Comparison of ENCODE assay signal across 8 mouse cellular contexts in genomic region chr15:103552096-103552690, GRCm38 (mm10). TPM values are rescaled to one million over a fixed set of nuclear protein-coding genes. Genes with fewer than 3 reads are reported as not detected.
DNase-seq lines count a peak whose midpoint lies in the region; ATAC-seq and TF ChIP-seq lines count a peak whose summit lies in the region.

No protein-coding gene starts in this region.

- TF ChIP-seq CTCF in heart, adult 2 months (IDR thresholded peaks at IDR 0.05), result peak; percentile 77

- DNase-seq in heart, adult 2 months, result no peak
- DNase-seq in urinary bladder, postnatal 25 days (ENCODE audit: low spot score), result peak; percentile 50
- DNase-seq in urinary bladder, postnatal 10 days (ENCODE audit: low spot score), result no peak
- peak; percentile 55 for DNase-seq in embryo, embryonic 9.5 days (ENCODE audit: extremely low spot score)
- DNase-seq in induced T-regulatory cell, adult 2 months (ENCODE audit: low read depth), result peak; percentile 74
- DNase-seq in lung, postnatal 36 days, result peak; percentile 79
- DNase-seq in yolk sac, embryonic 10.5 days (ENCODE audit: low spot score), result no peak

- H3K27ac ChIP-seq in heart, adult 2 months, result no peak overlapping the region
- H3K27ac ChIP-seq in heart, embryonic 12.5 days (ENCODE audit: poor library complexity, severe bottlenecking), result no peak overlapping the region

- no peaks in the 10 kb centered on the region for H3K9me3 ChIP-seq in heart, embryonic 12.5 days (replicated peaks)

- no peaks in the 10 kb centered on the region for H3K27me3 ChIP-seq in heart, adult 2 months (ENCODE audit: control insufficient read depth, insufficient read depth, low read length)
- no peaks in the 10 kb centered on the region for H3K27me3 ChIP-seq in heart, embryonic 12.5 days (replicated peaks)

- no peak overlapping the region for H3K4me2 ChIP-seq in heart, embryonic 12.5 days

- no peaks in the 10 kb centered on the region for H3K4me1 ChIP-seq in heart, adult 2 months (ENCODE audit: control insufficient read depth, insufficient read depth, low read length)
- H3K4me1 ChIP-seq in heart, embryonic 12.5 days (replicated peaks), result no peaks in the 10 kb centered on the region

- no peak for ATAC-seq in heart, embryonic 12.5 days (ENCODE audit: insufficient number of reproducible peaks, low FRiP score)

- no peaks in the 10 kb centered on the region for H3K36me3 ChIP-seq in heart, adult 2 months (ENCODE audit: control insufficient read depth, insufficient read depth, low read length)
- no peaks in the 10 kb centered on the region for H3K36me3 ChIP-seq in heart, embryonic 12.5 days

- H3K9ac ChIP-seq in heart, adult 2 months (ENCODE audit: low read depth, low read length), result no peak overlapping the region
- H3K9ac ChIP-seq in heart, embryonic 12.5 days, result no peak overlapping the region

- TF ChIP-seq POLR2A in heart, adult 2 months (IDR thresholded peaks at IDR 0.05; ENCODE audit: insufficient read depth, low read depth, low read length), result no peak

- no peaks in the 10 kb centered on the region for H3K79me2 ChIP-seq in heart, adult 2 months (replicated peaks; ENCODE audit: control insufficient read depth, insufficient read depth, low read length)

- no peak overlapping the region for H3K4me3 ChIP-seq in heart, adult 2 months
- H3K4me3 ChIP-seq in heart, embryonic 12.5 days, result no peak overlapping the region

- intact Hi-C loops in heart, adult 2 months (cut with DNase I), result no loop called here

- no peak for TF ChIP-seq EP300 in heart, adult 2 months (IDR thresholded peaks at IDR 0.05; ENCODE audit: insufficient read depth, low read depth, low read length)

- WGBS in heart, adult 2 months, result 52% methylated on average over 3 of the region's 3 CpGs
- 40% methylated on average over 3 of the region's 3 CpGs for WGBS in heart, embryonic 12.5 days

RNA-seq across cellular contexts. Expression of gene Glycam1, which starts 12.7 kb away (rescaled TPM):
- total RNA-seq in heart, adult 2 months (2021), result not detected
- polyA plus RNA-seq in heart, adult 2 months (2012; rRNA removed), result not detected in 2 replicates
- polyA plus RNA-seq in heart, embryonic 12.5 days (2016; fragmentation: Nextera tagmentation; extraction: Ambion mirVana), result not detected in 2 replicates

RNA-seq across cellular contexts. Expression of gene Ppp1r1a, which starts 14.4 kb away (rescaled TPM):
- 10 to 100 TPM in 1 of 2 experiments, 1 to 10 TPM in 1; 9.0 to 11.6 TPM for total RNA-seq in heart, adult 2 months (2021)
- 3.2 and 5.7 TPM in 2 replicates for polyA plus RNA-seq in heart, adult 2 months (2012; rRNA removed)
- 78.4 and 83.0 TPM in 2 replicates for polyA plus RNA-seq in heart, embryonic 12.5 days (2016; fragmentation: Nextera tagmentation; extraction: Ambion mirVana)

RNA-seq across cellular contexts. Expression of gene Pde1b, which starts 49.4 kb away (rescaled TPM):
- 1 to 10 TPM in 1 of 2 experiments, under 1 TPM in 1; 0.99 to 1.0 TPM for total RNA-seq in heart, adult 2 months (2021)
- polyA plus RNA-seq in heart, adult 2 months (2012; rRNA removed), result 2.2 and 2.8 TPM in 2 replicates
- 3.7 and 4.0 TPM in 2 replicates for polyA plus RNA-seq in heart, embryonic 12.5 days (2016; fragmentation: Nextera tagmentation; extraction: Ambion mirVana)

Comparison
In these comparisons a context has a peak if more than half of its experiments do, and no peak if none do; other contexts are left out.
1. DNase-seq: peak in urinary bladder, postnatal 25 days (single experiment), embryo, embryonic 9.5 days (single experiment), induced T-regulatory cell, adult 2 months (single experiment) and lung, postnatal 36 days (single experiment); none in heart, adult 2 months (0 of 2), urinary bladder, postnatal 10 days (single experiment) and yolk sac, embryonic 10.5 days (single experiment).
2. RNA of gene Ppp1r1a, which starts 14.4 kb away (polyA plus RNA-seq): 78.4 to 83.0 TPM in heart, embryonic 12.5 days; 3.2 to 5.7 TPM in heart, adult 2 months; every median in the first group is over 10 times any median in the second.